Mouse (Mus musculus): ENCODE data around the gene Psmb11. TPM values are rescaled to one million over a fixed set of nuclear protein-coding genes. Genes with fewer than 3 reads are reported as not detected.

Gene Psmb11
- total and polyA plus RNA-seq, 2 experiments from 2014 or later: not detected

DNA sequence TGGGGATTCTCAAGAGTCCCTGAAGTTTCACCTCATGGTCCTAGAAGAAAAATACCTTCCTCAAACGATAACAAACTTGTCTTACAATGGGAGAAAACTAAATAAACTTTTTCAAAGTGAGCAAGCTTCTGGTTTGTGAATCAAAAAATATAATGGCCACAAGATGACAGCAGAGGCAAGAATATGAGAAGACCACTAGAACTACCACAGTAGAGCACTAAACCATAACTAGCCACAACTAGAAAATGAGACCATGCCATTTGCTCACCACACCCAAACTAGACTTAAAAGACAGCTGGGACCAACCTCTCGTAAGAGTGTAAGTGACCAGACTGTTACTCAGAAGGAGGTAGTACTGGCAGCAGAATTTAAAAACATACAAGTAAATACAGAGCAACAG is 38.8 kb downstream of the Psmb11 start:
- Histone ChIP-seq H3K27me3 (ENCODE audit: control insufficient read depth, insufficient read depth, low read length) (no peaks in the 10 kb centered on the region), H3K4me1 (ENCODE audit: control insufficient read depth, insufficient read depth) (no peaks in the 10 kb centered on the region), H3K4me2 (ENCODE audit: low read depth, low read length) (no peak overlapping the region), H3K27ac (ENCODE audit: low read depth) (no peak overlapping the region), H3K36me3 (replicated peaks; ENCODE audit: control insufficient read depth, insufficient read depth, low read length) (peaks cover 96% of the 10 kb centered on the region), H3K4me3 (ENCODE audit: low read depth, low read length) (no peak overlapping the region), H3K9me3 (replicated peaks; ENCODE audit: control insufficient read depth, low read length) (no peaks in the 10 kb centered on the region), H3K9ac (replicated peaks; ENCODE audit: low read depth, low read length) (no peak overlapping the region)
- TF ChIP-seq CTCF (IDR thresholded peaks at IDR 0.05; ENCODE audit: low read depth): no peak
- no peak for TF ChIP-seq EP300 (IDR thresholded peaks at IDR 0.05; ENCODE audit: low read depth)
- WGBS: 89% methylated on average over 2 of the region's 2 CpGs
- no peak for ATAC-seq (ENCODE audit: insufficient read depth, low read depth)
- no peak for DNase-seq (ENCODE audit: low spot score)

DNA sequence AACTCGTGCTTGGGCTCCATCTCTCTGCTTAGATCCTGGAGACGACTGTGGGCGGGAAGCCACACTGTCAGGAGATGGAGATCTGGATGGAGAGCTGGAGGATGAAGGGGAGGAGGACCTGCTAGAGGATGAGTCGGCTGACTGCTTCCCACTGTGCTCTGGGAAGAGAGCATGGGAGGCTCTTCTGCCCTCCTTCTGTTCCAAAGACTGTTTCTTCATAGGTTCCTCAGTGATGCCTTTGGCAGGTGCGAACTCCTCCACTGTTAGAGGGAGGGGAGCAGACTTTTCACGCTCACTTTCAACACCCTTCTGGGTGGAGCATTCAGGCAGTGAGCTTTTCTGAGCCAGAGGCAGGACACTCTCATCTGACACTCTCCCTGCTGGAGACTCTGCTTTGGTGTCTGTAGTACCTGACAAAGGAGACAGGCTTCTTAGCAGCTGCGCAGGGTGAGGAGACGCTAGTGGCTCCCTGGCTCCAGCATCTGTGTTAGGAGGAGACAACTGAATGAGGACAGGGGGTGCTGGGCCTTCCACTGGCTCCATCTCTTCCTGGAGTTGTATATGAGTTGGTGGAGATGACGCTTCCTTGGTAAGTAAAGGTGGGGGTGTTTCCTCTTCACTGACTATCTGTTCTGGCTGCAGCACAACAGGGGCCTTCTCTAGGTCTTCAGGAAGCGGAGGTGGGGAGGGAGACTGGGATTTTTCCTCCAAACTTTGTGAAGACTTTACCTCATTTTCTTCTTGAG is 43.4 kb downstream of the Psmb11 start:
- Histone ChIP-seq H3K27ac (ENCODE audit: low read depth) (no peak overlapping the region), H3K36me3 (replicated peaks; ENCODE audit: control insufficient read depth, insufficient read depth, low read length) (peaks cover 93% of the 10 kb centered on the region), H3K9ac (replicated peaks; ENCODE audit: low read depth, low read length) (no peak overlapping the region), H3K9me3 (replicated peaks; ENCODE audit: control insufficient read depth, low read length) (no peaks in the 10 kb centered on the region), H3K4me3 (ENCODE audit: low read depth, low read length) (no peak overlapping the region), H3K27me3 (ENCODE audit: control insufficient read depth, insufficient read depth, low read length) (no peaks in the 10 kb centered on the region), H3K4me1 (ENCODE audit: control insufficient read depth, insufficient read depth) (no peaks in the 10 kb centered on the region), H3K4me2 (ENCODE audit: low read depth, low read length) (no peak overlapping the region)
- no peak for ATAC-seq (ENCODE audit: insufficient read depth, low read depth)
- no peak for DNase-seq (ENCODE audit: low spot score)
- 87% methylated on average over 10 of the region's 10 CpGs for WGBS
- TF ChIP-seq EP300 (IDR thresholded peaks at IDR 0.05; ENCODE audit: low read depth): no peak
- no peak for TF ChIP-seq CTCF (IDR thresholded peaks at IDR 0.05; ENCODE audit: low read depth)

DNA sequence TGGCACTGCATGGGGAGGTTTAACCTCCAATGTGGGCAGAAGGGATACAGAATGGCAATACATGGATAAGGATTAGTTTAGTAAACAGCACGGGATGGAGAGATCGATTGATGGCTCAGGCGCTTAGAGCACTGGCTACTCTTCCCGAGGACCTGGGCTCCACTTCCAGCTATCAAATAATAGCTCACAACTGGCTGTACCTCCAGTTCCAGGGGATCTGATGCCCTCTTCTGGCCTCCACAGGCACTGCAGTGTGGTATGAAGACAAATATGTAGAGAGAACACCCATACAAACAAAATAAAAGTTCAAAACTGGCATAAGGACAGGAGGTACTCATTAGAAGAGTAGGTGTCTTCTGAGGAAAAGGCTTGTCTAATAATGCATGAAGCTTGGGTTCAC is 48.1 kb downstream of the Psmb11 start:
- no peaks in the 10 kb centered on the region for H3K9me3 ChIP-seq (replicated peaks; ENCODE audit: control insufficient read depth, low read length)
- H3K4me1 ChIP-seq (ENCODE audit: control insufficient read depth, insufficient read depth): no peaks in the 10 kb centered on the region; the same call in 1 of the 2 replicates
- peaks cover 78% of the 10 kb centered on the region for H3K36me3 ChIP-seq (replicated peaks; ENCODE audit: control insufficient read depth, insufficient read depth, low read length)
- H3K27ac ChIP-seq (ENCODE audit: low read depth): no peak overlapping the region
- WGBS: 81% methylated on average over 4 of the region's 4 CpGs
- no peak overlapping the region for H3K9ac ChIP-seq (replicated peaks; ENCODE audit: low read depth, low read length)
- TF ChIP-seq CTCF (IDR thresholded peaks at IDR 0.05; ENCODE audit: low read depth): peak; percentile 57
- TF ChIP-seq EP300 (IDR thresholded peaks at IDR 0.05; ENCODE audit: low read depth): no peak
- H3K4me2 ChIP-seq (ENCODE audit: low read depth, low read length): no peak overlapping the region
- no peak for DNase-seq (ENCODE audit: low spot score)
- H3K27me3 ChIP-seq (ENCODE audit: control insufficient read depth, insufficient read depth, low read length): no peaks in the 10 kb centered on the region
- ATAC-seq (ENCODE audit: insufficient read depth, low read depth): no peak
- H3K4me3 ChIP-seq (ENCODE audit: low read depth, low read length): no peak overlapping the region

DNA sequence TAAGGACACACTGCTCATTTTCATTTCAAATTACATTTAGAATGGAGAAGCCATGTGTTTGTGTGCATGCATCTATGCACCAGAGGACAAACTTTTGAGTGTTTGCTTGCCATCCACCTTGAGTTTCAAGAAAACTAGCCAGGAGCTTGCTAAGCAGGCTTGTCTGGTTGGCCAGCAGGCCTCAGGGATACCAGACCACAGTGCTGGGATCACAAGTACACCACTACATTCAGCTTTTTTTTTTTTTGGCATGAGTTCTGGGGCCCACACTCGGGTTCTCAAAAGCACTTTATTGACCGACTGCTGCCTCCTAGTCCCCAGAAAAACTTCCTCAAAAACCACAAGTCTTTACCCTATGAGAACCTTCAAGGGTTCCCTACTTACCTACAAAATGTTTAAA is 53.1 kb downstream of the Psmb11 start:
- H3K9ac ChIP-seq (replicated peaks; ENCODE audit: low read depth, low read length): no peak overlapping the region; the same call in 1 of the 2 replicates
- H3K4me1 ChIP-seq (ENCODE audit: control insufficient read depth, insufficient read depth): no peaks in the 10 kb centered on the region; the same call in 1 of the 2 replicates
- H3K4me2 ChIP-seq (ENCODE audit: low read depth, low read length): no peak overlapping the region
- H3K27ac ChIP-seq (ENCODE audit: low read depth): no peak overlapping the region
- H3K36me3 ChIP-seq (replicated peaks; ENCODE audit: control insufficient read depth, insufficient read depth, low read length): peaks cover 76% of the 10 kb centered on the region
- ATAC-seq (ENCODE audit: insufficient read depth, low read depth): no peak
- DNase-seq (ENCODE audit: low spot score): no peak
- H3K4me3 ChIP-seq (ENCODE audit: low read depth, low read length): no peak overlapping the region
- no peak for TF ChIP-seq CTCF (IDR thresholded peaks at IDR 0.05; ENCODE audit: low read depth)
- no peak for TF ChIP-seq EP300 (IDR thresholded peaks at IDR 0.05; ENCODE audit: low read depth)
- 56% methylated on average over 2 of the region's 2 CpGs for WGBS
- no peaks in the 10 kb centered on the region for H3K9me3 ChIP-seq (replicated peaks; ENCODE audit: control insufficient read depth, low read length)
- no peaks in the 10 kb centered on the region for H3K27me3 ChIP-seq (ENCODE audit: control insufficient read depth, insufficient read depth, low read length)

DNA sequence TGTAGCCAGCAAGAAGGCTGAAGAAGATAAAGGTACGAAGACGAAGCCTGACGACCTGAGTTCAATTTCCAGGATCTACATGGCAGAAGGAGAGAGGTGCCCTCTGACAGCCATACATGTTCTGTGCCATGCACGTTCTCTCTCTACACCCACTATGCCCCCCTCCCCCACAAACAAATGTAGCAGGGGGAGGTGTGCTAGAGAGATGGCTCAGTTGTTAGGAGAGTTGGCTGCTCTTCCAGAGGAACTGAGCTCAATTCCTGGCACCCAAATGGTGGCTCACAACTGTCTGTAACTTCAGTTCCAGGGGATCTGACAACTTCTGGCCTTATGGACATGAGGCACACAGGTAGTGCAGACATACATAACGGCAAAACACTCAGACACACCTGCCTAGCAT is 55.1 kb downstream of the Psmb11 start:
- Histone ChIP-seq H3K4me3 (ENCODE audit: low read depth, low read length) (no peak overlapping the region), H3K36me3 (replicated peaks; ENCODE audit: control insufficient read depth, insufficient read depth, low read length) (peaks cover 77% of the 10 kb centered on the region), H3K4me1 (ENCODE audit: control insufficient read depth, insufficient read depth) (no peaks in the 10 kb centered on the region; the same call in 1 of the 2 replicates), H3K9ac (replicated peaks; ENCODE audit: low read depth, low read length) (no peak overlapping the region), H3K9me3 (replicated peaks; ENCODE audit: control insufficient read depth, low read length) (no peaks in the 10 kb centered on the region), H3K27me3 (ENCODE audit: control insufficient read depth, insufficient read depth, low read length) (no peaks in the 10 kb centered on the region), H3K4me2 (ENCODE audit: low read depth, low read length) (no peak overlapping the region), H3K27ac (ENCODE audit: low read depth) (no peak overlapping the region)
- no peak for DNase-seq (ENCODE audit: low spot score)
- WGBS: 84% methylated on average over 5 of the region's 5 CpGs
- TF ChIP-seq EP300 (IDR thresholded peaks at IDR 0.05; ENCODE audit: low read depth) (no peak), CTCF (IDR thresholded peaks at IDR 0.05; ENCODE audit: low read depth) (no peak)
- ATAC-seq (ENCODE audit: insufficient read depth, low read depth): no peak

All from heart, postnatal 0 days (tissue).